Mouse (Mus musculus) midbrain, postnatal 0 days (tissue): ENCODE data around the gene Ccdc115. TPM values are rescaled to one million over a fixed set of nuclear protein-coding genes. Genes with fewer than 3 reads are reported as not detected.

Experiments used
- ATAC-seq: fragments of 200-750 bp; cut with Nextera tagmentation; 2 replicates; pipeline ENCODE4 v1.8.0; 2017; ENCODE audit warnings: moderate number of reproducible peaks, mild to moderate bottlenecking, moderate TSS enrichment, moderate library complexity; ENCODE audit not compliant: low FRiP score
- DNase-seq: peaks from one replicate; pipeline ENCODE4 v3.0.0-alpha.2; 2015; ENCODE audit warnings: low spot score
- H3K27ac ChIP-seq: fragments of 300-500 bp; sonication (generic); 2 replicates; pipeline ENCODE4 v1.5.1; 2014; ENCODE audit warnings: low read depth, mild to moderate bottlenecking, low read length, mixed read lengths
- H3K27me3 ChIP-seq: fragments of 300-500 bp; sonication (generic); 2 replicates; pipeline ENCODE4 v1.6.1; 2014; ENCODE audit warnings: low read length, control low read depth, mixed read lengths; ENCODE audit not compliant: insufficient read depth
- H3K36me3 ChIP-seq: fragments of 300-500 bp; sonication (generic); 2 replicates; pipeline ENCODE4 v1.6.1; 2014; ENCODE audit warnings: low read length, control low read depth, mixed read lengths; ENCODE audit not compliant: insufficient read depth
- H3K4me1 ChIP-seq: fragments of 300-500 bp; sonication (generic); 2 replicates; pipeline ENCODE4 v1.6.1; 2014; ENCODE audit warnings: mild to moderate bottlenecking, control low read depth, antibody characterized with exemption, low read length, mixed read lengths; ENCODE audit not compliant: insufficient read depth
- H3K4me2 ChIP-seq: fragments of 300-500 bp; sonication (generic); 2 replicates; pipeline ENCODE4 v1.6.1; 2014; ENCODE audit warnings: low read depth, mild to moderate bottlenecking, low read length, mixed read lengths; ENCODE audit not compliant: poor library complexity, severe bottlenecking
- H3K4me3 ChIP-seq: fragments of 300-500 bp; sonication (generic); 2 replicates; pipeline ENCODE4 v1.5.1; 2014; ENCODE audit warnings: low read depth, mild to moderate bottlenecking, low read length, moderate library complexity
- H3K9ac ChIP-seq: fragments of 300-500 bp; sonication (generic); replicated peaks from 2 replicates; pipeline ENCODE4 v1.6.1; 2014; ENCODE audit warnings: mild to moderate bottlenecking, low read length, moderate library complexity, mixed read lengths; ENCODE audit not compliant: poor library complexity, severe bottlenecking
- H3K9me3 ChIP-seq: fragments of 300-500 bp; sonication (generic); 2 replicates; pipeline ENCODE4 v1.6.1; 2016; ENCODE audit warnings: low read length, control low read depth
- CTCF ChIP-seq: IDR thresholded peaks from 2 replicates; pipeline ENCODE4 v1.5.1; 2016; ENCODE audit warnings: antibody characterized with exemption, mild to moderate bottlenecking
- WGBS: fragments of 180-500 bp; shearing (Covaris S2); extraction: QIAGEN DNeasy Blood & Tissue Kit; methylation state at CpG from one replicate; pipeline ENCODE4 v1.1.7; 2014; 5-methylcytosine and 5-hydroxymethylcytosine counted together
- polyA plus RNA-seq: library from polyadenylated mRNA; unstranded; fragments of >200 nt; fragmentation: Nextera tagmentation; extraction: Ambion mirVana; gene quantifications from 2 replicates; pipeline ENCODE4 v1.2.1, GENCODE M21; 2015
- total RNA-seq: library from RNA; depleted of rRNA; stranded (reverse); fragments of >200 nt; gene quantifications from 2 replicates; pipeline ENCODE4 v1.2.3, GENCODE M21; 2014

Ccdc115 gene
- total and polyA plus RNA-seq, 2 experiments from 2014 or later = 41.1 to 57.5 TPM

GRCm38 (mm10) chr1:34431431-34431830, 8.0 kb downstream of the Ccdc115 start:
- WGBS = 99% methylated on average over 9 of the region's 9 CpGs
- no peak for TF ChIP-seq CTCF
- ATAC-seq = no peak
- Histone ChIP-seq H3K9ac (no peak overlapping the region), H3K27ac (no peak overlapping the region), H3K36me3 (no peaks in the 10 kb centered on the region), H3K27me3 (no peaks in the 10 kb centered on the region), H3K9me3 (0 out of 2 replicates have a peak, but pooled peaks cover 8% of the 10 kb centered on the region), H3K4me3 (no peak overlapping the region), H3K4me1 (0 out of 2 replicates have a peak, but pooled peaks cover 6% of the 10 kb centered on the region), H3K4me2 (no peak overlapping the region)
- no peak for DNase-seq

- 92% methylated on average over 3 of the region's 3 CpGs for WGBS
- Histone ChIP-seq H3K9me3 (0 out of 2 replicates have a peak, but pooled peaks cover 8% of the 10 kb centered on the region), H3K27ac (no peak overlapping the region), H3K4me2 (no peak overlapping the region), H3K9ac (no peak overlapping the region), H3K36me3 (no peaks in the 10 kb centered on the region), H3K4me1 (0 out of 2 replicates have a peak, but pooled peaks cover 6% of the 10 kb centered on the region), H3K27me3 (no peaks in the 10 kb centered on the region), H3K4me3 (no peak overlapping the region)
- no peak for DNase-seq
- no peak for ATAC-seq
- no peak for TF ChIP-seq CTCF
Measured at GRCm38 (mm10) chr1:34430981-34431380, 8.5 kb downstream of the Ccdc115 start.

GRCm38 (mm10) chr1:34429281-34429680, 10.2 kb downstream of the Ccdc115 start:
- Histone ChIP-seq H3K36me3 (no peaks in the 10 kb centered on the region), H3K4me2 (no peak overlapping the region), H3K27ac (no peak overlapping the region), H3K4me3 (no peak overlapping the region), H3K9me3 (0 out of 2 replicates have a peak, but pooled peaks cover 8% of the 10 kb centered on the region), H3K27me3 (no peaks in the 10 kb centered on the region), H3K9ac (no peak overlapping the region), H3K4me1 (0 out of 2 replicates have a peak, but pooled peaks cover 6% of the 10 kb centered on the region)
- ATAC-seq (no peak), DNase-seq (no peak)
- TF ChIP-seq CTCF = no peak
- WGBS = 96% methylated on average over 4 of the region's 4 CpGs

GRCm38 (mm10) chr1:34428466-34428865, 11.0 kb downstream of the Ccdc115 start:
- DNase-seq (no peak), ATAC-seq (no peak)
- no peak for TF ChIP-seq CTCF
- 0 out of 2 replicates have a peak, but pooled peaks cover 6% of the 10 kb centered on the region for H3K4me1 ChIP-seq
- H3K9me3 ChIP-seq = 0 out of 2 replicates have a peak, but pooled peaks cover 8% of the 10 kb centered on the region
- no peak overlapping the region for H3K27ac ChIP-seq
- H3K9ac ChIP-seq = no peak overlapping the region
- no peak overlapping the region for H3K4me3 ChIP-seq
- 100% methylated on average over 2 of the region's 2 CpGs for WGBS
- no peaks in the 10 kb centered on the region for H3K27me3 ChIP-seq
- H3K36me3 ChIP-seq = no peaks in the 10 kb centered on the region
- H3K4me2 ChIP-seq = no peak overlapping the region

- Histone ChIP-seq H3K9me3 (no peaks in the 10 kb centered on the region), H3K27ac (no peak overlapping the region), H3K36me3 (no peaks in the 10 kb centered on the region), H3K4me3 (no peak overlapping the region), H3K9ac (no peak overlapping the region), H3K4me1 (no peaks in the 10 kb centered on the region), H3K4me2 (no peak overlapping the region), H3K27me3 (no peaks in the 10 kb centered on the region)
- no peak for TF ChIP-seq CTCF
- peak; percentile 60 for DNase-seq
- WGBS = 36% methylated on average over 11 of the region's 11 CpGs
- no peak for ATAC-seq
Measured at GRCm38 (mm10) chr1:34399182-34399953, 40.1 kb downstream of the Ccdc115 start.

- Histone ChIP-seq H3K36me3 (no peaks in the 10 kb centered on the region), H3K4me3 (no peak overlapping the region), H3K9ac (no peak overlapping the region), H3K9me3 (no peaks in the 10 kb centered on the region), H3K27ac (no peak overlapping the region), H3K4me1 (no peaks in the 10 kb centered on the region), H3K27me3 (no peaks in the 10 kb centered on the region), H3K4me2 (no peak overlapping the region)
- no peak for TF ChIP-seq CTCF
- WGBS = 59% methylated on average over 4 of the region's 4 CpGs
- ATAC-seq (no peak), DNase-seq (no peak)
Measured at GRCm38 (mm10) chr1:34396321-34396720, 43.2 kb downstream of the Ccdc115 start.
